Mouse (Mus musculus): ENCODE data around the gene Crk.

GRCm38 (mm10) chr11:75700557-75700956 lies 21.5 kb downstream of the Crk start:
- TF ChIP-seq CTCF (IDR thresholded peaks at IDR 0.05; ENCODE audit: low read depth) (0 out of 2 replicates have a peak, but pooled peaks have one; percentile 12), EP300 (IDR thresholded peaks at IDR 0.05; ENCODE audit: low read depth) (no peak)

Measured in liver, embryonic 14.5 days (tissue).